Mouse (Mus musculus) midbrain, embryonic 11.5 days (tissue): ENCODE data around the gene Aunip. TPM values are rescaled to one million over a fixed set of nuclear protein-coding genes. Genes with fewer than 3 reads are reported as not detected.

Experiments
- ATAC-seq: fragments of 200-750 bp; cut with Nextera tagmentation; 2 replicates; pipeline ENCODE4 v1.8.0; 2017; ENCODE audit warnings: moderate TSS enrichment, moderate library complexity; ENCODE audit not compliant: low FRiP score
- DNase-seq: peaks from one replicate; pipeline ENCODE4 v3.0.0; 2015; ENCODE audit warnings: low spot score; ENCODE audit errors: missing footprints
- H3K27ac ChIP-seq: fragments of 300-500 bp; sonication (generic); 2 replicates; pipeline ENCODE4 v1.5.1; 2014; ENCODE audit warnings: low read depth, low read length
- H3K27me3 ChIP-seq: fragments of 300-500 bp; sonication (generic); 2 replicates; pipeline ENCODE4 v1.6.1; 2014; ENCODE audit warnings: mild to moderate bottlenecking, low read length, moderate library complexity, mixed read lengths; ENCODE audit not compliant: control insufficient read depth, insufficient read depth
- H3K36me3 ChIP-seq: fragments of 300-500 bp; sonication (generic); 2 replicates; pipeline ENCODE4 v1.6.1; 2014; ENCODE audit warnings: mild to moderate bottlenecking, low read length, moderate library complexity, mixed read lengths; ENCODE audit not compliant: control insufficient read depth, insufficient read depth
- H3K4me1 ChIP-seq: fragments of 300-500 bp; sonication (generic); 2 replicates; pipeline ENCODE4 v1.6.1; 2014; ENCODE audit warnings: low read length; ENCODE audit not compliant: control insufficient read depth, insufficient read depth
- H3K4me2 ChIP-seq: fragments of 300-500 bp; sonication (generic); 2 replicates; pipeline ENCODE4 v1.6.1; 2014; ENCODE audit warnings: mild to moderate bottlenecking, moderate library complexity
- H3K4me3 ChIP-seq: fragments of 300-500 bp; sonication (generic); 2 replicates; pipeline ENCODE4 v1.5.1; 2014; ENCODE audit warnings: low read depth, low read length
- H3K9ac ChIP-seq: fragments of 300-500 bp; sonication (generic); 2 replicates; pipeline ENCODE4 v1.6.1; 2014; ENCODE audit warnings: low read length
- H3K9me3 ChIP-seq: fragments of 300-500 bp; sonication (generic); 2 replicates; pipeline ENCODE4 v1.6.1; 2016; ENCODE audit warnings: low read length; ENCODE audit not compliant: control insufficient read depth
- WGBS: fragments of 180-500 bp; shearing (Covaris S2); extraction: QIAGEN DNeasy Blood & Tissue Kit; methylation state at CpG from one replicate; pipeline ENCODE4 v1.1.7; 2014; 5-methylcytosine and 5-hydroxymethylcytosine counted together
- polyA plus RNA-seq: library from polyadenylated mRNA; unstranded; fragments of >200 nt; fragmentation: Nextera tagmentation; extraction: Ambion mirVana; gene quantifications from 2 replicates; pipeline ENCODE4 v1.2.1, GENCODE M21; 2014

Gene Aunip
- polyA plus RNA-seq, 1 experiment from 2014 or later = 7.8 TPM

- peak within 1 kb of the TSS; percentile 80 for H3K27ac ChIP-seq
- peak within 1 kb of the TSS; percentile 51 for H3K4me2 ChIP-seq
- peaks cover 12% of the 10 kb centered on the region for H3K4me1 ChIP-seq
- H3K9me3 ChIP-seq = peaks cover 6% of the 10 kb centered on the region; the same call in 1 of the 2 replicates
- H3K4me3 ChIP-seq = peak within 1 kb of the TSS; percentile 83
- H3K9ac ChIP-seq = peak within 1 kb of the TSS; percentile 97
- peaks cover 9% of the 10 kb centered on the region for H3K36me3 ChIP-seq
- under 1% methylated on average over 49 of the region's 67 CpGs for WGBS
- ATAC-seq = peak; percentile 91
- DNase-seq = peak; percentile 95
- no peaks in the 10 kb centered on the region for H3K27me3 ChIP-seq
Measured at GRCm38 (mm10) chr4:134551494-134552316, 40.9 kb downstream of the Aunip start, which contains the start of gene Selenon. Gene Selenon, minus strand, starts transcription at chr4:134552166.

GRCm38 (mm10) chr4:134553631-134554030 is 42.8 kb downstream of the Aunip start:
- no peaks in the 10 kb centered on the region for H3K27me3 ChIP-seq
- no peak overlapping the region for H3K4me2 ChIP-seq
- H3K9me3 ChIP-seq = peaks cover 6% of the 10 kb centered on the region; the same call in 1 of the 2 replicates
- no peak for DNase-seq
- H3K36me3 ChIP-seq = peaks cover 9% of the 10 kb centered on the region
- H3K4me1 ChIP-seq = peaks cover 18% of the 10 kb centered on the region
- ATAC-seq = no peak
- no peak overlapping the region for H3K4me3 ChIP-seq
- H3K9ac ChIP-seq = no peak overlapping the region
- 83% methylated on average over 1 of the region's 1 CpGs for WGBS
- H3K27ac ChIP-seq = no peak overlapping the region

GRCm38 (mm10) chr4:134555956-134556580 is 45.3 kb downstream of the Aunip start:
- Histone ChIP-seq H3K9me3 (no peaks in the 10 kb centered on the region), H3K4me2 (no peak overlapping the region), H3K4me3 (no peak overlapping the region), H3K36me3 (no peaks in the 10 kb centered on the region), H3K9ac (no peak overlapping the region), H3K27me3 (no peaks in the 10 kb centered on the region), H3K27ac (no peak overlapping the region), H3K4me1 (peaks cover 13% of the 10 kb centered on the region)
- DNase-seq = no peak
- WGBS = 71% methylated on average over 8 of the region's 8 CpGs
- no peak for ATAC-seq

- Histone ChIP-seq H3K4me2 (no peak overlapping the region), H3K27me3 (no peaks in the 10 kb centered on the region), H3K4me1 (peaks cover 6% of the 10 kb centered on the region), H3K27ac (no peak overlapping the region), H3K9me3 (no peaks in the 10 kb centered on the region), H3K9ac (peak overlapping the region; percentile 24; the same call in 1 of the 2 replicates), H3K36me3 (no peaks in the 10 kb centered on the region), H3K4me3 (no peak overlapping the region)
- DNase-seq = peak; percentile 89
- 14% methylated on average over 15 of the region's 16 CpGs for WGBS
- ATAC-seq = no peak
Measured at GRCm38 (mm10) chr4:134557626-134558249, 46.9 kb downstream of the Aunip start.

GRCm38 (mm10) chr4:134558570-134559113 is 47.8 kb downstream of the Aunip start:
- Histone ChIP-seq H3K4me2 (no peak overlapping the region), H3K27me3 (no peaks in the 10 kb centered on the region), H3K27ac (no peak overlapping the region), H3K9me3 (no peaks in the 10 kb centered on the region), H3K4me1 (peaks cover 6% of the 10 kb centered on the region), H3K9ac (no peak overlapping the region), H3K4me3 (no peak overlapping the region), H3K36me3 (no peaks in the 10 kb centered on the region)
- ATAC-seq (no peak), DNase-seq (no peak)
- WGBS = 65% methylated on average over 9 of the region's 9 CpGs

- H3K4me3 ChIP-seq = no peak overlapping the region
- no peaks in the 10 kb centered on the region for H3K27me3 ChIP-seq
- no peak overlapping the region for H3K9ac ChIP-seq
- H3K27ac ChIP-seq = no peak overlapping the region
- peaks cover 6% of the 10 kb centered on the region for H3K4me1 ChIP-seq
- 83% methylated on average over 7 of the region's 7 CpGs for WGBS
- H3K4me2 ChIP-seq = no peak overlapping the region
- no peaks in the 10 kb centered on the region for H3K9me3 ChIP-seq
- ATAC-seq (no peak), DNase-seq (no peak)
- no peaks in the 10 kb centered on the region for H3K36me3 ChIP-seq
Measured at GRCm38 (mm10) chr4:134559154-134559553, 48.4 kb downstream of the Aunip start.

- Histone ChIP-seq H3K4me2 (no peak overlapping the region), H3K4me3 (no peak overlapping the region), H3K36me3 (no peaks in the 10 kb centered on the region), H3K27ac (no peak overlapping the region), H3K4me1 (peaks cover 6% of the 10 kb centered on the region), H3K27me3 (no peaks in the 10 kb centered on the region), H3K9me3 (no peaks in the 10 kb centered on the region), H3K9ac (no peak overlapping the region)
- ATAC-seq (no peak), DNase-seq (no peak)
- 91% methylated on average over 8 of the region's 8 CpGs for WGBS
Measured at GRCm38 (mm10) chr4:134560699-134561098, 49.9 kb downstream of the Aunip start.

- Histone ChIP-seq H3K9me3 (no peaks in the 10 kb centered on the region), H3K4me3 (no peak overlapping the region), H3K27ac (no peak overlapping the region), H3K27me3 (no peaks in the 10 kb centered on the region), H3K9ac (no peak overlapping the region), H3K4me1 (peaks cover 6% of the 10 kb centered on the region), H3K36me3 (no peaks in the 10 kb centered on the region), H3K4me2 (no peak overlapping the region)
- no peak for ATAC-seq
- DNase-seq = no peak
- WGBS = 92% methylated on average over 2 of the region's 2 CpGs
Measured at GRCm38 (mm10) chr4:134562014-134562413, 51.2 kb downstream of the Aunip start.
